Mouse (Mus musculus) gastrocnemius, postnatal 14 days (tissue): ENCODE measurements around the gene Neo1. TPM values are rescaled to one million over a fixed set of nuclear protein-coding genes. Genes with fewer than 3 reads are reported as not detected.

Source experiments
- DNase-seq: peaks from one replicate; pipeline ENCODE4 v3.0.0; 2021; ENCODE audit warnings: mixed read lengths
- intact Hi-C: fragments of 180-260 bp; cut with DNase I; formaldehyde crosslinking; loops from one replicate; pipeline ENCODE4 v1.15.1; 2025; ENCODE audit warnings: low total_unique reads
- long read RNA-seq, 2 experiments: library from polyadenylated mRNA; stranded (forward); transcript quantifications; one replicate each; pipeline ENCODE4 v2.0.0; 2021
- total RNA-seq, 2 experiments: library from RNA; stranded (reverse); gene quantifications; 2 replicates each; pipeline ENCODE4 v1.2.3; 2021

Neo1 gene
- 10 to 100 TPM; 38.5 to 42.1 TPM for total RNA-seq
- long read RNA-seq, experiment 1, full-length matches to known transcripts, result 4 of 13 reads
- long read RNA-seq, experiment 1, partial matches to known transcripts, result 4 of 13 reads
- long read RNA-seq, experiment 1, other reads (novel, unspliced or antisense), result 5 of 13 reads
- long read RNA-seq, experiment 2, full-length matches to known transcripts, result 3 of 12 reads
- long read RNA-seq, experiment 2, partial matches to known transcripts, result 4 of 12 reads
- long read RNA-seq, experiment 2, other reads (novel, unspliced or antisense), result 5 of 12 reads

- DNase-seq, result peak; percentile 91
- intact Hi-C loops, result no loop called here
Measured at GRCm38 (mm10) chr9:59036159-59036731, at the start of gene Neo1. Gene Neo1, minus strand, starts transcription at chr9:59036441.

DNA sequence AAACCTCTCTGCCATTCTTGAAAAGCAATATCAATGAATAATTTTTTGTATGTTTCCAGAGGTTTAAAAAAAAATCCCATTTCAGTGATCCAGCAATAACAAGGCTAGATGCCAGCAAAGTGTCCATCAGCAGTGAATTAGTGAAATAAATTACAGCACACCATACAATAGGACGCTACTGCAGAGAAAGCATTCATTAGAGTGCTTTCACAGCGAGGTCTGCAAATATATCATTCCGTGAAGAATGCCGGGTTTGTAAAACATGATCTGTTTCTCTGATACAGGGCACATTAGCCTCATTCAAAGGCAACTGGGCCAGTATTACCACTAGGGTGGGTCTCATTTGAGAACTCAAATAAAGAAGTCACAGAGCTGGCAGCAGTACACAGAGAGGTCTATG is 39.4 kb upstream of the Neo1 start:
- intact Hi-C loops, result no loop called here
- no peak for DNase-seq

GRCm38 (mm10) chr9:59073887-59074286 is 37.6 kb upstream of the Neo1 start:
- intact Hi-C loops, result no loop called here
- DNase-seq, result no peak

- intact Hi-C loops, result no loop called here
- no peak for DNase-seq
Measured at GRCm38 (mm10) chr9:59072076-59072777, 36.0 kb upstream of the Neo1 start.

- DNase-seq, result no peak
- intact Hi-C loops, result no loop called here
Measured at GRCm38 (mm10) chr9:59071220-59071977, 35.2 kb upstream of the Neo1 start.

DNA sequence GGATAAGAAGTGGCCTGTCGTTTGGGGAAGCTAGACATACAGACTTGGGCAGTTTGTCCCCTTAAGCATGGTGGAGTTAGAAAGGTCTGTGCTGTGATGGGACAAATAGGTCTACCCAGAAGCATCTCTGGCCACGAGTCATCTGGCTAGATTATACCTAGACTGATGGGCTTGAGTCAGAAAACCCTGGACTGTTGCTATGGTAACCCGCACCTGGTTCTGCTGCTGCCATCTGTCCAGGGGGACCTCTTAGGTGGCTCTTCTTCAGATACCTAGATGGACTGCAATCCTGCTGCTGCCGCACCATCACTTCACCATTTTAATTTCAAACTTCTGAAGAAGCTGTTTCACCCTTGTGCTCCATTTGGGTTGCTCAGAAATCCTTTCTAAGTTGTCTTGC is 34.0 kb upstream of the Neo1 start:
- intact Hi-C loops, result no loop called here
- no peak for DNase-seq

GRCm38 (mm10) chr9:59065616-59066301 is 29.5 kb upstream of the Neo1 start:
- no peak for DNase-seq
- intact Hi-C loops, result no loop called here

DNA sequence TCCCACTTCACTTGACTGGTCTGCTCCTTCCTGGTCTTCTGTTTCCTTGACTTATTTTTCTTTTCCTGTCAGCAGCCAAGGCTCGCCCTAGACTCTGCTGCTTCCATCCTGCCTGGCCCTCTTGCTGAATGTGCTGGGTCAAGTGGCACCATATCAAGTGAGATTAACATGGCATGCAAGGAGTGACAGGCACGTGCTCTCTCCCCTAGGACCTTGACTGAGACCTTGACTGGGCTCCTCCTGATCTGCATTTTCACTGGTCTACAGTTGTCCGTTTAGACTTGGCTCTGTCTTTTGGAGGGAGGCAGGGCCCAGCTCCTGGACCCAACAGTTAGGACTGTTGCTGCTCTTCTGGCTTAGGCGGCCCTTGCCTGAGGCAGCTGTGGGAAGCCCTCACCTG is 26.2 kb upstream of the Neo1 start:
- intact Hi-C loops, result no loop called here
- DNase-seq, result no peak

DNA sequence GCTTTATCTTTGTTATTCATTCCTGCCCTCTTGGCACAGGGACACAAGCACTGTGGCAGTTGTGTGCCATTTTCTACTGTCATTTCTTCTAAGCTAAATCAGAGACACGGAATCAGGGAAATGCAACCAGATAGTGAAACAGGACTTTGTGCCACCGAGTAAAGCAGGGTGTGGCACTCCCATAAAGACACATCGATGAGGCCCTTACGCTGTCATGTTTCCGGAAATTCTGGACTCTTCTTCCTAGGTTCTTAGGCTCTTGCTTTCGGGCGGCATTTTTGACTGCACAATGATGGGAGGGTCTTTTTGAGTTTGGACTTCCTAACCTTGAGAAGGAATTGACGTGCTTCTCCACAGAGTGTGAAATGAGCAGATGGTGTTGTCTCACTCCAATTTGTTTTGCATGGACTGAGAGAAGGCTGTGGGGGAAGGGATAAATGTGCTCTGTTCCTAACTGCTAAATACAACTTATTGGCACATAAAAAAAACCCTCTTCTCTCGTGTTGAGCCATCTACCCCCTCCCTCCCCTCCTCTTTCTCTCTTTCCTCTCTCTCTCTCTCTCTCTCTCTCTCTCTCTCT is 23.9 kb upstream of the Neo1 start:
- DNase-seq, result no peak
- intact Hi-C loops, result no loop called here

GRCm38 (mm10) chr9:59059158-59059557 is 22.9 kb upstream of the Neo1 start:
- intact Hi-C loops, result no loop called here
- no peak for DNase-seq

GRCm38 (mm10) chr9:59058060-59058459 is 21.8 kb upstream of the Neo1 start:
- intact Hi-C loops, result no loop called here

GRCm38 (mm10) chr9:59056281-59056680 is 20.0 kb upstream of the Neo1 start:
- intact Hi-C loops, result no loop called here
- DNase-seq, result peak; percentile 17

More at GRCm38 (mm10) chr9:59058060-59058459, 21.8 kb upstream of the Neo1 start:
- no peak for DNase-seq

DNA sequence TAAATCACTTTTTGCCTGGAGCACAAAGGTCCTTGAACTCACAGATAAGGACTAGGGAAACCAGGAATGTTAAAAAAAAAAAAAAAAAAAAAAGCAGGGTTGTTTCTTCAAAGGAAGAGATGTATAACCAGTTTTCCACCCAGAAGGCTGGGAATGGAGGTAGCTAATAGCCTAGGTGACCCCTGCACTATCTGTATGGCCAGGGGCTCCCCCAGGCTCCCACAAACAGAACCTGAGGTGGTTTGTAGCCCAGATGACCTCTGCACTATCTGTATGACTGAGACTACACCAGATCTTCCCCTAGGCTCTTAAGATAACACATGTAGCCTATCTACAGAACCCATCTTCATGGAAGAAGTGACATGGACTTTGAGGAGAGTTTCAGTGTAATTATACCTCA is 5.6 kb upstream of the Neo1 start:
- intact Hi-C loops, result no loop called here
- DNase-seq, result no peak

DNA sequence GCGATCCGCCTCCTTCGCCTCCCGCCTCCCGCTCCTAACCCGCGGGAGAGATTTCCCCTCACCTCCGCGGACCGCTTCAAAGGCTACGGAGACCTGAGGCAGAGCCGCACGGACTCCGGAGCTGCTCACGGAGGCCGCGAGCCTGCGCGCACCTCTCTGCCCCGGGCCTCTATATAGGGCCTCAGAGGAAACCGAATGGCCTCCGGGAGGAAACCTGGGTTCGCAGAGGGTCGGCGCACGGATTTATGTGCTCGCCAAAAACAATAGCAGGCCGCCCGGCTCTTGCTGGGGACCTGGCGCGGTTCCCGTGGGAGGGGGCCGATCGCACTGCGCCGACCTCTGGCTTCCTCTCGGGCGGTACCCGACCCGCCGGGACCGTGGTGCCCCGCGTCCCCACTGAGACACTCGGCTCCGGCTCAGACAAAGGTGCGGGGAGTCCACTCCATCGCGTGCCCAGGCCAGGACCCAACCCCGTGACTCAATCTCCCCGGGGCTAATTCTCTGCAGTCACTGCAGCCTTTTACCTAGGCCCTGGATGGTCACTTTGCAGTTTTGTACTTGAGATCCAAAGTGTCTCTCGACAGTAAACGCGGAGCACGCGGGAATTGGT is 596 bp upstream of the Neo1 start:
- DNase-seq, result peak; percentile 61

GRCm38 (mm10) chr9:59035342-59036158 is 691 bp downstream of the Neo1 start:
- DNase-seq, result peak; percentile 55
- intact Hi-C loops, result no loop called here

More for the DNA sequence above, 596 bp upstream of the Neo1 start:
- intact Hi-C loops, result no loop called here

GRCm38 (mm10) chr9:59034836-59035235 is 1.4 kb downstream of the Neo1 start:
- DNase-seq, result no peak
- intact Hi-C loops, result no loop called here

- intact Hi-C loops, result no loop called here
- no peak for DNase-seq
Measured at GRCm38 (mm10) chr9:59033492-59033891, 2.7 kb downstream of the Neo1 start.

DNA sequence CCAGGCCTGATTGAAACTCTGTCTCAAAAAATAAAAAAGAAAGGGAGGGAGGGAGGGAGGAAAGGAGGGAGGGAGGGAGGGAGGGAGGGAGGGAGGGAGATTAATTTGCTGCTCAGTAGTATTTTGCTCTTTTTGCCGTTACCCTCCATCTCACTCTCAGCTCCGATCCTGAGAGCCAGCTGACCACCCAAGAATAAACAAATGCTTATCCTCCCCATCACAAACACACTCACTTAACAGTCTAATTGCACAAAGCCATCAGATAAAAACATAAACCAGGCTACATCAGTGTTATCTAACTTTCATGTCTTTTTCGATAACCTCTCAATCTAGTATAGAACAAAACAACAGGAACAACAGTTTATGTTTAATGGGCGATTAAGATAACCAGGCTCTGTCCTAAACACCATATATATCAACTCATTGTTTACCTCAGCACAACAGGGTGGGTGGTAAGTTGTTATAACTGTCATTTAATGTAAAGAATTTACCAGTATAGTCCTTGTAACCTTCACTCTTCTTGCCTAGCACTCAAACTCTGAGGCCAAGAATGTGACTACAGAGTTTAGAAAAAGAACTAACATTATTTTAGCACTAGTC is 11.9 kb downstream of the Neo1 start:
- intact Hi-C loops, result no loop called here
- DNase-seq, result no peak
